Mouse (Mus musculus): ENCODE measurements around the gene Sf3b5. TPM values are rescaled to one million over a fixed set of nuclear protein-coding genes. Genes with fewer than 3 reads are reported as not detected.

The Sf3b5 gene
- 54.0 and 65.1 TPM in 2 replicates for polyA plus RNA-seq (2021; fragmentation: Nextera tagmentation)
- long read RNA-seq, experiment 1, transcript Sf3b5-201 (1 exons, 3,841 nt) = major isoform, 42 of 42 reads
- long read RNA-seq, experiment 1, partial matches to known transcripts = 0 of 42 reads
- long read RNA-seq, experiment 1, other reads (novel, unspliced or antisense) = 0 of 42 reads
- long read RNA-seq, experiment 2, transcript Sf3b5-201 (1 exons, 3,841 nt) = major isoform, 245 of 245 reads
- long read RNA-seq, experiment 2, partial matches to known transcripts = 0 of 245 reads
- long read RNA-seq, experiment 2, other reads (novel, unspliced or antisense) = 0 of 245 reads

DNA sequence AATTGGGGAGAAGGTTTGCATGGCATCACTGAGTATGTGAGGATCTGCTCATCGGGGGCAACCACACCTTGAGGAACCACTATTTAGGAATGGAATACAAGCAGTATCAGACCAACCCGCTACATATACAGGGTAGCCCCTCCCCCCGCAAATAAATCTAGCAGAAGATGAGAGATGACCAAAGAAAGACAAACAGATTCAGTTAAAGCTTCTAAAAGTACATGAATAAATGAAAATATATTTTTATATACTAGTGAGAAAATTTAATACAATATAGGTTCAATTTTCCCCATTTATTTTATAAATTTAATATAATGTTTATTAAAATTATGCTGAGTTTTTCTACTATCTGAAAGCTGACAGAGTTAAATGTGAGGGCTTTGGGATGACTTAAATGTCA lies at the start of gene Sf3b5:
Gene Sf3b5, plus strand, starts transcription at position 301 of the 400 bp plus-strand sequence.

DNA sequence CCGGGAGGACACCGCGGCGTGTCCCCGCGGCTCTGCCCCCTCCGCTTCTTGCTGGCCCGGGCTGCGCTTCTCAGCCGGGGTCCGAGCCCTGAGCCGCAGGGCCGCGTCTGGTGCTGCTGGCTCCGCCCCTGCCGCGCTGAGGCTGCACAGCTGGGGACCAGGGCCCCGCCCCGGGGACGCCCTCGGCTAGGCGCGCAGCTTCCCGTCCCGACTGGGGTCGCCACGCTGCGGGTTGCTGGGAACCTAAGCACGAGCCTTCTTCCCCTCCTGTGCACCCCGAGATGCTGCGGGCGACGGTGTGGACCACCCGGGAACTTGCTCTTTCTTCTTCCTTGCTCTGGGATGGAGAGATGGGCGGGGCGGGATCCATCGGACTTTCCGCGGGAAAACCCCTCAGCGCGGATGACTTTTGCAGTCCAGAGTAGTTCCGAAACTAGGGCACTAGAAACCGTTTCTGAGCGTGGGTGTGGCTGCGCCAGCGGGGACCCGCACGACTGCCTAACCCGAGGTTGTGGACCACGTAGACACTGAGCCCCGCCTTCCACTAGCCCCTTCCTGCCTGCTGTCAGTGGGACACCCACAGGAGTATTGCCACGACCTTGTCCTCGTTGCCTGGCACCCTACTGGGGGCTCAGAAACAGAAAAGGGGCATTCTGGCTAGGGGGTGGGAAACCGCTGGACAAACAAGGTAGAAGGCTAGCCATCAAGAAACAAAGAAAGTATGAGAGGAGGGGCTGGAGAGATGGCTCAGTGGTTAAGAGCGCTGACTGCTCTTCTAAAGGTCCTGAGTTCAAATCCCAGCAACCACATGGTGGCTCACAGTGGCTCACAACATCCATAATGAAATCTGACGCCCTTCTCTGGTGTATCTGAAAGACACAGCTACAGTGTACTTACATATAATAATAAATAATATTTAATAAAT lies 40.7 kb upstream of the Sf3b5 start, which contains the start of gene Stx11:
Gene Stx11, minus strand, starts transcription at position 148 of the 925 bp plus-strand sequence.

Other genes starting within 250 kb of the Sf3b5 start
- gene Utrn, start 136.0 kb upstream of the Sf3b5 start, polyA plus RNA-seq (2021; fragmentation: Nextera tagmentation) = 11.6 and 11.7 TPM in 2 replicates
- 0.18 TPM in 2 replicates for gene Stx11, start 41.0 kb upstream of the Sf3b5 start, polyA plus RNA-seq (2021; fragmentation: Nextera tagmentation)
- gene Plagl1, start 55.2 kb downstream of the Sf3b5 start, polyA plus RNA-seq (2021; fragmentation: Nextera tagmentation) = 8.5 and 13.8 TPM in 2 replicates
- not detected in 2 replicates for gene Zc2hc1b, start 172.7 kb downstream of the Sf3b5 start, polyA plus RNA-seq (2021; fragmentation: Nextera tagmentation)
- gene Ltv1, start 187.8 kb downstream of the Sf3b5 start, polyA plus RNA-seq (2021; fragmentation: Nextera tagmentation) = 15.9 and 17.5 TPM in 2 replicates

All from left cerebral cortex, adult 6 months (tissue).